Mouse (Mus musculus): ENCODE measurements around the gene Rragd. TPM values are rescaled to one million over a fixed set of nuclear protein-coding genes. Genes with fewer than 3 reads are reported as not detected.
"Not testable (repeated sequence)": the region's sequence is repeated elsewhere in the genome, so short reads cannot be mapped to it uniquely, and the experiment has no call there.

Gene Rragd
- polyA plus RNA-seq, 1 experiment from 2014 or later: 1.4 TPM

DNA sequence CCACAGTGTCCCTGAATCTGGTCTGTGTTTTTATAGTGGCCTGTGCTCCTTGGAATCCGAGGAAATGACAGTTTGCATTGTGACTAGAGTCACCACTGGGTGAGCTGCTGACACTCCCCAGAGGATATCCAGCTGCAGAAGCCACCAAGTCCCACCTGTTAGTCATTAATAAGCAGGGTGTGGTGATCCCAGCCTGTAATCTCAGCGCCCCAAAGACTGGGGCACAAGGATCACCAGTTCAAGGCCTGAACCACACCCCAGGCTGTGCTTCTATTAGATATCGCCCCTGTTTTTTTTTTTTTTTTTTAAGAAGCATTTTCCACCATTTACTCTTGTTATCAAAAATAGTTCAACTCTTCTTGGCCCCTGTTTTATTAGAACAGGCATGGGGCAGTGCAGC lies 4.2 kb downstream of the Rragd start:
- in situ Hi-C loops (cut with MboI; ENCODE audit: low pct_unique_long_range_greater_than_20kb): no loop called here
- ATAC-seq: no peak
- CTCF ChIA-PET: interaction anchor here (0.9 kb wide), 1 partner anchor 22 kb away, joined by 3 read pairs; no protein-coding TSS in a partner anchor

GRCm38 (mm10) chr4:32989346-32989745 lies 6.5 kb downstream of the Rragd start:
- CTCF ChIA-PET: no interaction called here
- no peaks in the 10 kb centered on the region for H3K27me3 ChIP-seq
- ATAC-seq (no peak), DNase-seq (ENCODE audit: low read depth, low spot score) (no peak)
- in situ Hi-C loops (cut with MboI; ENCODE audit: low pct_unique_long_range_greater_than_20kb): no loop called here
- no peak for TF ChIP-seq CTCF (IDR thresholded peaks at IDR 0.05)
- POLR2A ChIA-PET: no interaction called here

More for the DNA sequence above, 4.2 kb downstream of the Rragd start:
- DNase-seq (ENCODE audit: low read depth, low spot score): no peak
- TF ChIP-seq CTCF (IDR thresholded peaks at IDR 0.05): no peak
- POLR2A ChIA-PET: no interaction called here
- no peaks in the 10 kb centered on the region for H3K27me3 ChIP-seq

- TF ChIP-seq CTCF (IDR thresholded peaks at IDR 0.05): peak; percentile 21
- in situ Hi-C loops (cut with MboI; ENCODE audit: low pct_unique_long_range_greater_than_20kb): no loop called here
- no peaks in the 10 kb centered on the region for H3K27me3 ChIP-seq
- ChIA-PET POLR2A (no interaction called here), CTCF (no interaction called here)
- no peak for ATAC-seq
- DNase-seq (ENCODE audit: low read depth, low spot score): no peak
These were observed 11.3 kb downstream of the Rragd start for GRCm38 (mm10) chr4:32994168-32994567.

- no peak for ATAC-seq
- H3K27me3 ChIP-seq: no peaks in the 10 kb centered on the region
- in situ Hi-C loops (cut with MboI; ENCODE audit: low pct_unique_long_range_greater_than_20kb): no loop called here
- ChIA-PET POLR2A (no interaction called here), CTCF (no interaction called here)
- TF ChIP-seq CTCF (IDR thresholded peaks at IDR 0.05): no peak
- no peak for DNase-seq (ENCODE audit: low read depth, low spot score)
These were observed 13.2 kb downstream of the Rragd start for GRCm38 (mm10) chr4:32996083-32996482.

DNA sequence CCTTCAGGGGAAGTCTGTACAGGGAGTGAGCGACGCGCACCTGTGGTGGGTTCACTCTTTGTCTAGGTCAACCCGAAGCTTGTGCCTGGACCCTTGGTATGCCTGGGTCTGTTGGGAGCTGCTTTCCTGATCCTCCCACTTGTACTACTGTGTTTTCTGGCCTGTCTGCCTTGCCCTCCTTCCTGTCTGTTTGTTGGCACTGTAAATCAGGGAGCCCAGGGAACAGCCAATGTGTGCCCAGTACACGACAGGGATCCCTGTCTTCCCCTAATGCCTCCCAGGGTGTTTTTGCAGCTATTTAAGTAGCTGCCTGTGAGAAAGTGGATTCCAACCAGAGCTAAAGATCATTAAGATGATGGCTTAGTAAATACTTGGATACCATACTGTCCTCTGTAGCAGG lies 14.7 kb downstream of the Rragd start:
- no peak for TF ChIP-seq CTCF (IDR thresholded peaks at IDR 0.05)
- no peak for DNase-seq (ENCODE audit: low read depth, low spot score)
- CTCF ChIA-PET: no interaction called here
- ATAC-seq: no peak
- in situ Hi-C loops (cut with MboI; ENCODE audit: low pct_unique_long_range_greater_than_20kb): no loop called here
- no peaks in the 10 kb centered on the region for H3K27me3 ChIP-seq
- POLR2A ChIA-PET: no interaction called here

DNA sequence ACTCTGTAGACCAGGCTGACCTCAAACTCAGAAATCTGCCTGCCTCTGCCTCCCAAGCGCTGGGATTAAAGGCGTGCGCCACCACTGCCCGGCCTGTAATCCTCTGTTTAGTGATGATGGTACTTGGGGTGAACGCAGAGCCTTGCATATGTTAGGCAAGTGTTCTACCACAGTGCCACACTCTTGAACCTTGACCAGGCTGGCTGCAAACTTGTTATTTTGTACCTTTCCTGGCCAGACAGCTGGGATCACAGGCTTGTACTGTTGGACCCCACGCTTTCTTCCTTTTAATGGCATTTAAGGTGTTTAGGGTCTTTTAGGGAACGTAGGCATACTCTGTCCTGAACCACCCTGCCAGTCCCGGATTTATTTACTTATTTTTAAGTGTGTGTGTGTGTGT lies 16.2 kb downstream of the Rragd start:
- ATAC-seq: no peak
- in situ Hi-C loops (cut with MboI; ENCODE audit: low pct_unique_long_range_greater_than_20kb): no loop called here
- ChIA-PET POLR2A (no interaction called here), CTCF (no interaction called here)
- no peaks in the 10 kb centered on the region for H3K27me3 ChIP-seq
- no peak for TF ChIP-seq CTCF (IDR thresholded peaks at IDR 0.05)
- no peak for DNase-seq (ENCODE audit: low read depth, low spot score)

- in situ Hi-C loops (cut with MboI; ENCODE audit: low pct_unique_long_range_greater_than_20kb): loop anchor here (25.0 kb wide), 1 partner anchor 390 kb away; the partner anchor contains the start of genes Casp8ap2 and Gja10
- ChIA-PET POLR2A (no interaction called here), CTCF (no interaction called here)
- DNase-seq (ENCODE audit: low read depth, low spot score) (no peak), ATAC-seq (no peak)
- H3K27me3 ChIP-seq: no peaks in the 10 kb centered on the region
- no peak for TF ChIP-seq CTCF (IDR thresholded peaks at IDR 0.05)
These were observed 19.2 kb downstream of the Rragd start for GRCm38 (mm10) chr4:33002081-33002480.

DNA sequence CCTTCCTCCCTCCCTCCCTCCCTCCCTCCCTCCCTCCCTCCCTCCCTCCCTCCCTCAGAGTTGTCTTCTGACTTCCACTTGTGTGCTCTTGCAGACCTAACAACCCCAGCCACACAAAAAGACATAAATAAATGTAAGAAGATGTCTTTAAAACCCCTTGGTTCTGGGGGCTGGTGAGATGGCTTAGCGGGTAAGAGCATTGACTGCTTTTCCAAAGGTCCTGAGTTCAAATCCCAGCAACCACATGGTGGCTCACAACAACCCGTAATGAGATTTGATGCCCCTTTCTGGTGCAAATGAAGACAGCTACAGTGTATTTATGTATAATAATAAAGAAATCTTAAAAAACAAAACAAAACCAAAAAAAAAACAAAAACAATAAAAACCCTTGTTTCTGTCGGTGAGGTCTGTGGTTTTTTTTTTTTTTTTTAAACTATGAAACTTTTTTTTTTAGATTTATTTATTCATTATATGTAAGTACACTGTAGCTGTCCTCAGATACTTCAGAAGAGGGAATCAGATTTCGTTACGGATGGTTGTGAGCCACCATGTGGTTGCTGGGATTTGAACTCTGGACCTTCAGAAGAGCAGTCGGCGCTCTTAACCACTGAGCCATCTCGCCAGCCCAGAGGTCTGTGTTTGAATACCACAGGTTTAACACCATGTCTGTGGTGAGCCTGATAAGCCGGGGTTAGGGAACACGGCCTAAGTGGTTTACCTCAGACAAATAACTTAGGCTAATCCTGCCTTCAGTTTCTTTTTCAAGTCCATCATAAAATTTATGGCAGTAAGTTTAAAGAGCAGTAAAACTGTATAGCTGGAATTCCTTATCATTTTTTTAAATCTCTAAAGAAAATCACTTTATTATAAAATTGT lies 23.0 kb downstream of the Rragd start:
- in situ Hi-C loops (cut with MboI; ENCODE audit: low pct_unique_long_range_greater_than_20kb): loop anchor here (25.0 kb wide), 1 partner anchor 394 kb away; the partner anchor contains the start of genes Casp8ap2 and Gja10
- ATAC-seq; H3K27me3 ChIP-seq; POLR2A ChIA-PET; CTCF ChIA-PET; DNase-seq (ENCODE audit: low read depth, low spot score): not testable (repeated sequence)

- TF ChIP-seq CTCF (IDR thresholded peaks at IDR 0.05): no peak
- no peaks in the 10 kb centered on the region for H3K27me3 ChIP-seq
- in situ Hi-C loops (cut with MboI; ENCODE audit: low pct_unique_long_range_greater_than_20kb): loop anchor here (25.0 kb wide), 1 partner anchor 395 kb away; the partner anchor contains the start of genes Casp8ap2 and Gja10
- CTCF ChIA-PET: no interaction called here
- ATAC-seq: no peak
- no peak for DNase-seq (ENCODE audit: low read depth, low spot score)
- POLR2A ChIA-PET: no interaction called here
These were observed 24.0 kb downstream of the Rragd start for GRCm38 (mm10) chr4:33006844-33007243.

DNA sequence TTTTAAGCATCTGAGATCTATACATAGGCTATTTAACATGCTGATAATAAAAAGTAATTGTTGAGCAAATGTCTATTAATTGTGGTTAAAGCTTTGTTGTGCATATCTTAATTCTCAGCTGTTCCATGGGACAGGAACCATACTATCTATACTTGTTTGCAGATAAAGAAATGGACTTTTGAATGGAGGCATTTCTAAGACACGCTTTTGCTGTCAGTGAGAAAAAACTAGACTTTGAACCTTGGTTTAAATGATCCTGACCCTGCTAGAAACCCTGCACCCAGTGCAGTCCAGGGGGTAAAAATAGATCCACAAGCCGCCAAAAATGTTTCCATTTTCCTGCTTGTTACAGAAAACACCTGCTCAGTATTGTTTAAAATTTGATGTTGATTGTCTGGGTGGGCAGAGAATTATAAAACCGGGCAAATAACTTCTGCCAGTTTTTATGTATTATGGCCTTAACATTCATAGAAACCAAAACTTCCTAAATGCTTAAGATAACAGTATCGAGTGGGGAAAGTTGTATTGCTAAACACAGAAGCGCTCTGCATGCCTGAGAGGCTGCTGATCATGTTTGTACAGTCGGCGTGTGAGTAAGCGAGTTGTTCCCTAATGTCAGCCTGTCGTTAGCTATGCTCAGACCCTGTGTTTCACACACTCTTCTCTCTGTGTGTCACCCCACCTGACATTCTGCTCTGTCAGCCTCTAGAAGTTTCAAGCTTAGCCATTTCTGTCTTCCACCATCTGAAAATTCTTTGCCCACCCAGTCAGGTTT lies 24.8 kb downstream of the Rragd start:
- no peaks in the 10 kb centered on the region for H3K27me3 ChIP-seq
- TF ChIP-seq CTCF (IDR thresholded peaks at IDR 0.05): no peak
- ChIA-PET POLR2A (no interaction called here), CTCF (no interaction called here)
- in situ Hi-C loops (cut with MboI; ENCODE audit: low pct_unique_long_range_greater_than_20kb): loop anchor here (25.0 kb wide), 1 partner anchor 395 kb away; the partner anchor contains the start of genes Casp8ap2 and Gja10
- ATAC-seq (no peak), DNase-seq (ENCODE audit: low read depth, low spot score) (no peak)

DNA sequence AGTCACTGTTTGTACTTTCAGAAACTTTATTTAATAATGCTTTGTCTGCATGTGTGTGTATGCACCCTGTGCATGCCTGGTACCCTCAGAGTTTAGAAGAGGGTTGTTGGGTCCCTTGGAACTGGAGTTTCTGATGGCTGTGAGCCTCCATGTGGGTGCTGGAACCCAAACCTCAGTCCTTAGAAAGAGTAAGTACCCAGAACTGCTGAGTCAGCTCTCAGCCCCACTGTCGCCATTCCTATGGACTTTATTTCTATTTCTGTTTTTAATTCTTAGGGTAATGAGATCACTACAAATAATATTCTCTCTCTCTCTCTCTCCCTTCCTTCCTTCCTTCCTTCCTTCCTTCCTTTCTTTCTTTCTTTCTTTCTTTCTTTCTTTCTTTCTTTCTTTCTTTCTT lies 27.2 kb downstream of the Rragd start:
- TF ChIP-seq CTCF (IDR thresholded peaks at IDR 0.05): no peak
- DNase-seq (ENCODE audit: low read depth, low spot score) (no peak), ATAC-seq (no peak)
- in situ Hi-C loops (cut with MboI; ENCODE audit: low pct_unique_long_range_greater_than_20kb): loop anchor here (10.0 to 25.0 kb wide), 3 partner anchors 105 to 398 kb away; partner anchors contain the start of genes Casp8ap2 and Gja10
- ChIA-PET CTCF (no interaction called here), POLR2A (no interaction called here)
- no peaks in the 10 kb centered on the region for H3K27me3 ChIP-seq

All from Patski (cell line).